ENCODE assay signal across 12 mouse cellular contexts in genomic region chr8:121181285-121181884, GRCm38 (mm10). TPM values are rescaled to one million over a fixed set of nuclear protein-coding genes. Genes with fewer than 3 reads are reported as not detected.
DNase-seq lines count a peak whose midpoint lies in the region; ATAC-seq lines count a peak whose summit lies in the region.
"Had no signal": no experiment of that assay in that cellular context is flagged by ENCODE, and none has a peak within 500 bp of the region (broad histone marks: within the 10 kb centered on the region; RNA-seq: fewer than 3 reads in every experiment).

No protein-coding gene starts in this region.

- H3K9ac ChIP-seq in forebrain, embryonic 15.5 days (replicated peaks) = no peak overlapping the region
- H3K9ac ChIP-seq in neural tube, embryonic 13.5 days = 0 out of 2 replicates have a peak overlapping the region, but pooled peaks have one; percentile 49

- peak; percentile 35; the same call in 1 of the 2 replicates for ATAC-seq in forebrain, embryonic 15.5 days (replicated peaks)
- ATAC-seq in neural tube, embryonic 13.5 days (ENCODE audit: low read depth) = peak; percentile 23; the same call in 1 of the 2 replicates

- 71% methylated on average over 10 of the region's 10 CpGs for WGBS in forebrain, embryonic 15.5 days
- 48% methylated on average over 10 of the region's 10 CpGs for WGBS in neural tube, embryonic 13.5 days

- DNase-seq in kidney, postnatal 10 days = peak; percentile 65
- no peak for DNase-seq in kidney, adult 18-20 months
- peak; percentile 57 for DNase-seq in heart, postnatal 25 days (ENCODE audit: low spot score)
- no peak for DNase-seq in thymus, postnatal 36 days
- DNase-seq in layer of hippocampus, postnatal 36 days = no peak
- DNase-seq: adrenal gland, postnatal 10 days; thymus, postnatal 14 days had no signal

- no peaks in the 10 kb centered on the region for H3K9me3 ChIP-seq in forebrain, embryonic 15.5 days
- H3K9me3 ChIP-seq in neural tube, embryonic 13.5 days = no peaks in the 10 kb centered on the region

- no peaks in the 10 kb centered on the region for H3K36me3 ChIP-seq in forebrain, embryonic 15.5 days
- H3K36me3 ChIP-seq in neural tube, embryonic 13.5 days = no peaks in the 10 kb centered on the region
- H3K36me3 ChIP-seq: G1E had no signal

- intact Hi-C loops in heart, postnatal 25 days (cut with DNase I) = no loop called here

- H3K4me1 ChIP-seq in forebrain, embryonic 15.5 days = peaks cover 10% of the 10 kb centered on the region
- H3K4me1 ChIP-seq in neural tube, embryonic 13.5 days (replicated peaks) = peaks cover 17% of the 10 kb centered on the region

- H3K27ac ChIP-seq in forebrain, embryonic 15.5 days (replicated peaks) = no peak overlapping the region
- 0 out of 2 replicates have a peak overlapping the region, but pooled peaks have one; percentile 50 for H3K27ac ChIP-seq in neural tube, embryonic 13.5 days (replicated peaks)

- peaks cover 3% of the 10 kb centered on the region; the same call in 1 of the 2 replicates for H3K27me3 ChIP-seq in forebrain, embryonic 15.5 days
- H3K27me3 ChIP-seq in neural tube, embryonic 13.5 days = peaks cover 23% of the 10 kb centered on the region

- no peak overlapping the region for H3K4me3 ChIP-seq in forebrain, embryonic 15.5 days
- H3K4me3 ChIP-seq in neural tube, embryonic 13.5 days = no peak overlapping the region

- no peak overlapping the region for H3K4me2 ChIP-seq in forebrain, embryonic 15.5 days (replicated peaks)
- H3K4me2 ChIP-seq in neural tube, embryonic 13.5 days = peak overlapping the region; percentile 43

RNA-seq across cellular contexts. Expression of gene Foxl1, which starts 53.6 kb away (rescaled TPM):
- 0.10 and 0.18 TPM in 2 replicates for polyA plus RNA-seq in forebrain, embryonic 15.5 days (2015; fragmentation: Nextera tagmentation; extraction: Ambion mirVana)
- under 1 TPM in 1 of 2 experiments, not detected in 1; 0.16 TPM for total RNA-seq in heart, postnatal 25 days (2021)
- polyA plus RNA-seq in neural tube, embryonic 13.5 days (2015; fragmentation: Nextera tagmentation; extraction: Ambion mirVana) = 0.70 and 0.84 TPM in 2 replicates
- total RNA-seq in layer of hippocampus, postnatal 36 days (2021) = not detected
- total RNA-seq: common myeloid progenitor, adult 5-6 weeks; G1E; layer of hippocampus, postnatal 14 days had no signal
- polyA plus RNA-seq: G1E had no signal

Comparison
In these comparisons a context has a peak if more than half of its experiments do, and no peak if none do; other contexts are left out.
1. DNase-seq: peak in kidney, postnatal 10 days (single experiment) and heart, postnatal 25 days (single experiment); none in kidney, adult 18-20 months (single experiment), thymus, postnatal 36 days (0 of 2) and layer of hippocampus, postnatal 36 days (0 of 2).